Mouse (Mus musculus): ENCODE results near the gene Lypd6b.

- TF ChIP-seq CTCF (IDR thresholded peaks at IDR 0.05; ENCODE audit: extremely low read depth, insufficient read depth, low read length), result no peak
- no peak for TF ChIP-seq POLR2A (IDR thresholded peaks at IDR 0.05; ENCODE audit: extremely low read depth, insufficient read depth, low read length)
Measured at GRCm38 (mm10) chr2:49984780-49985179, 197.3 kb downstream of the Lypd6b start.

Measured in cortical plate, adult 2 months (tissue).